Mouse (Mus musculus) stomach, postnatal 0 days (tissue): ENCODE measurements around the gene Mmgt2. TPM values are rescaled to one million over a fixed set of nuclear protein-coding genes. Genes with fewer than 3 reads are reported as not detected.

Source experiments
- ATAC-seq: fragments of 200-750 bp; cut with Nextera tagmentation; 2 replicates; pipeline ENCODE4 v1.8.0; 2017; ENCODE audit not compliant: low FRiP score, low TSS enrichment
- DNase-seq: peaks from one replicate; pipeline ENCODE4 v3.0.0-alpha.2; 2016; ENCODE audit warnings: low spot score
- H3K27ac ChIP-seq: fragments of 300-500 bp; sonication (generic); replicated peaks from 2 replicates; pipeline ENCODE4 v1.5.1; 2014; ENCODE audit warnings: mild to moderate bottlenecking, control low read depth
- H3K27me3 ChIP-seq: fragments of 300-500 bp; sonication (generic); 2 replicates; pipeline ENCODE4 v1.6.1; 2014; ENCODE audit warnings: low read length; ENCODE audit not compliant: control insufficient read depth, insufficient read depth
- H3K36me3 ChIP-seq: fragments of 300-500 bp; sonication (generic); 2 replicates; pipeline ENCODE4 v1.6.1; 2014; ENCODE audit warnings: low read length, mixed read lengths; ENCODE audit not compliant: control insufficient read depth, insufficient read depth
- H3K4me1 ChIP-seq: fragments of 300-500 bp; sonication (generic); replicated peaks from 2 replicates; pipeline ENCODE4 v1.6.1; 2014; ENCODE audit warnings: antibody characterized with exemption; ENCODE audit not compliant: control insufficient read depth, insufficient read depth
- H3K4me2 ChIP-seq: fragments of 300-500 bp; sonication (generic); replicated peaks from 2 replicates; pipeline ENCODE4 v1.6.1; 2014; ENCODE audit warnings: low read depth, mild to moderate bottlenecking, control low read depth, moderate library complexity
- H3K4me3 ChIP-seq: fragments of 300-500 bp; sonication (generic); 2 replicates; pipeline ENCODE4 v1.5.1; 2014; ENCODE audit warnings: low read depth, low read length, control low read depth
- H3K9ac ChIP-seq: fragments of 300-500 bp; sonication (generic); 2 replicates; pipeline ENCODE4 v1.6.1; 2014; ENCODE audit warnings: mild to moderate bottlenecking, low read length, control low read depth, mixed read lengths
- H3K9me3 ChIP-seq: fragments of 300-500 bp; sonication (generic); 2 replicates; pipeline ENCODE4 v1.6.1; 2016; ENCODE audit warnings: low read length; ENCODE audit not compliant: control insufficient read depth
- CTCF ChIP-seq: IDR thresholded peaks from 2 replicates; pipeline ENCODE4 v1.5.1; 2016; ENCODE audit warnings: antibody characterized with exemption, low read depth, mild to moderate bottlenecking, moderate library complexity
- EP300 ChIP-seq: optimal IDR thresholded peaks from 2 replicates; pipeline ENCODE3; 2016; ENCODE audit warnings: antibody characterized with exemption
- WGBS: fragments of 180-500 bp; shearing (Covaris S2); extraction: QIAGEN DNeasy Blood & Tissue Kit; methylation state at CpG from one replicate; pipeline ENCODE4 v1.1.7; 2014; 5-methylcytosine and 5-hydroxymethylcytosine counted together
- polyA plus RNA-seq: library from polyadenylated mRNA; unstranded; fragments of >200 nt; fragmentation: Nextera tagmentation; extraction: Ambion mirVana; gene quantifications from 2 replicates; pipeline ENCODE4 v1.2.1, GENCODE M21; 2015

The Mmgt2 gene
- polyA plus RNA-seq, 1 experiment from 2014 or later = 35.9 TPM

GRCm38 (mm10) chr11:62640378-62640777 is 8.1 kb upstream of the Mmgt2 start:
- TF ChIP-seq CTCF (no peak), EP300 (no peak)
- no peaks in the 10 kb centered on the region for H3K9me3 ChIP-seq
- no peak overlapping the region for H3K4me2 ChIP-seq
- DNase-seq = no peak
- no peak overlapping the region for H3K27ac ChIP-seq
- no peak overlapping the region for H3K4me3 ChIP-seq
- no peak for ATAC-seq
- H3K9ac ChIP-seq = no peak overlapping the region
- H3K36me3 ChIP-seq = no peaks in the 10 kb centered on the region
- WGBS = 74% methylated on average over 3 of the region's 3 CpGs
- H3K4me1 ChIP-seq = peaks cover 24% of the 10 kb centered on the region
- no peaks in the 10 kb centered on the region for H3K27me3 ChIP-seq

GRCm38 (mm10) chr11:62642023-62642844 is 6.2 kb upstream of the Mmgt2 start:
- TF ChIP-seq EP300 (no peak), CTCF (no peak)
- Histone ChIP-seq H3K27ac (peak overlapping the region; percentile 56; the same call in 1 of the 2 replicates), H3K9me3 (no peaks in the 10 kb centered on the region), H3K4me3 (no peak overlapping the region), H3K27me3 (no peaks in the 10 kb centered on the region), H3K36me3 (no peaks in the 10 kb centered on the region), H3K4me1 (peaks cover 21% of the 10 kb centered on the region), H3K9ac (no peak overlapping the region), H3K4me2 (no peak overlapping the region)
- DNase-seq (no peak), ATAC-seq (no peak)
- WGBS = 57% methylated on average over 11 of the region's 11 CpGs

GRCm38 (mm10) chr11:62643011-62643631 is 5.3 kb upstream of the Mmgt2 start:
- Histone ChIP-seq H3K4me1 (peaks cover 18% of the 10 kb centered on the region), H3K9me3 (no peaks in the 10 kb centered on the region), H3K36me3 (no peaks in the 10 kb centered on the region), H3K27me3 (no peaks in the 10 kb centered on the region), H3K9ac (no peak overlapping the region), H3K4me3 (no peak overlapping the region), H3K4me2 (no peak overlapping the region), H3K27ac (peak overlapping the region; percentile 76)
- DNase-seq (peak; percentile 93), ATAC-seq (peak; percentile 87)
- WGBS = 51% methylated on average over 8 of the region's 8 CpGs
- TF ChIP-seq EP300 = no peak
- TF ChIP-seq CTCF = no peak

GRCm38 (mm10) chr11:62643681-62644363 is 4.6 kb upstream of the Mmgt2 start:
- no peaks in the 10 kb centered on the region for H3K27me3 ChIP-seq
- peak overlapping the region; percentile 76 for H3K27ac ChIP-seq
- DNase-seq (no peak), ATAC-seq (peak; percentile 2; the same call in 1 of the 2 replicates)
- TF ChIP-seq CTCF = no peak
- TF ChIP-seq EP300 = no peak
- no peak overlapping the region for H3K4me3 ChIP-seq
- H3K4me2 ChIP-seq = no peak overlapping the region
- H3K4me1 ChIP-seq = peaks cover 18% of the 10 kb centered on the region
- no peaks in the 10 kb centered on the region for H3K36me3 ChIP-seq
- no peaks in the 10 kb centered on the region for H3K9me3 ChIP-seq
- H3K9ac ChIP-seq = no peak overlapping the region
- 76% methylated on average over 10 of the region's 10 CpGs for WGBS

GRCm38 (mm10) chr11:62644602-62645336 is 3.7 kb upstream of the Mmgt2 start:
- H3K4me3 ChIP-seq = no peak overlapping the region
- H3K9me3 ChIP-seq = no peaks in the 10 kb centered on the region
- peaks cover 18% of the 10 kb centered on the region for H3K4me1 ChIP-seq
- 91% methylated on average over 5 of the region's 5 CpGs for WGBS
- no peaks in the 10 kb centered on the region for H3K27me3 ChIP-seq
- peak overlapping the region; percentile 76 for H3K27ac ChIP-seq
- no peak for ATAC-seq
- TF ChIP-seq CTCF (no peak), EP300 (no peak)
- peak overlapping the region; percentile 40; the same call in 1 of the 2 replicates for H3K4me2 ChIP-seq
- H3K36me3 ChIP-seq = no peaks in the 10 kb centered on the region
- no peak overlapping the region for H3K9ac ChIP-seq
- DNase-seq = no peak
